Mouse (Mus musculus) CD4-positive helper T cell, adult 2 months (primary cell): ENCODE measurements around the gene Galnt14.

Source experiments
- DNase-seq: peaks from one replicate; pipeline ENCODE4 v3.0.0-alpha.2; 2012; ENCODE audit warnings: low read depth, missing footprints, low spot score

Gene Galnt14

DNA sequence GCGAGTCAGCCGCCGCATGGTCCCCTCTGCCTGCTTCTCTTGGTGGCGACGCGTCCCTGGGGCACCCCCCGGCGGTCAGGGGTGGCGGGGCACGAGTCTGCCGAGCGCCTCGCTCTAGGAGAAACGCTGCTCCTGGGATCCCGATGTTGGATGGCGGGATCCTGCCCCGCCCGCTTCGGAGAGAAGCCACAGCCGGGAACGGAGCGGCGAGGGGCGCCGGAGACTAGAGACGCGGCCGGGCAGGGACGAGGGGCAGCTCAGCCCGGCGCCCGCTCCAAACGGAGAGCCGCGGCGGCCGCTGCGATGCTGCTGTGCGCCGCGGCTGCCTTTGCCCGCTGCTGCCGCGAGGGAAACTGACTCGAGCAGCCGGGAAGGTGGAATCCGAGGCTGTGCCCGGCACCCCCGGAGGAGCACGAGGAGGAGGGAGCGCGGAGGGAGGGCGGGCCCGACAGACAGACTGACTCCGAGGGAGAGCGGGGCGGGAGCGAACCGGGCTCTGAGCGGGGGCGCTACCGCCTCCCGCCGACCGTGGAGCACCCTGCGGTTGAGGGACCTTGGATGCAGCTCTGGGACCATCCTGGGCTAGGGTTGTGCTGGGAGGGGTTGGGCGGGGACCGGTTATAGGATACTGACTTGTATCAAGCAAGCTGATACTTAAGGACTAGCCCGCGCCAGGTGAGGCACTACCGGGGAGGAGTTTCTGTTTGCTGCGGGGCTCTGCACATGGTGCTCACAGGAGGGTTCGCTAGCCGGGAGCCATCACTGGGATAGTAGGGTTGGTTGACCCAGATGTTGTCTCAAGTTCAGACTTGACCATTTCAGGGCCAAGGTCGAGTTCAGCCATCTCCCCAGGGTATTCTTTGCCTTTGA is at the start of gene Galnt14:
Gene Galnt14, minus strand, starts transcription at position 412 of the 870 bp plus-strand sequence.
- peak; percentile 18 for DNase-seq

DNA sequence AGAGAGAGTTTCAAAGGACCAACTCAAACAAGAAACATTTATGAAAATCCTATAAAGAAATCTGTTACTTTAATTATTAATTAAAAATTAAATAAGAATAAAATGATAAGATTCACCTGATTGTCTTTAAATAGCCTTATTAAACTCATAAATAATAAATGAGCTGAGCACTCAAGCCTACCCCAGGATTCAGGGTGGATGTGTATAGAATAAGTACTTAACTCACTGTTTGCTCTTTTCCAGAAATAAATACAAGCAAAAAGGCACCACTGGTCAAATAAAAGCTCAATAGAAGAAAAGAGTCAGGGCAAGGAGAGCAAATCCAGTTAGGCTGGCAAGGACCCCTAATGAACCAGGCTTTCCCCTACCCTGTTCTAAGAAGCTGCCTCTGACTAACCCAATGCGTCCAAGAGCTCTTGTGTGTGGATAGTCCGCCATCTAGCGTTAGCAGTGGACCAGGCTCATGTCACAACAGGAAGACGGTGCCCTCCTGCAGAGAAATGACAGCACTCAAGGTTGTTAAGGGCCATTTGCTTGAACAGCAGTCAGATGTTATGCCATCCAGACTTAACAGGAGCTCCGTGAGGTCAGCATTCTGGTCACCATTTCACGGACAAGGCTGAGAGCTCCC is 33.5 kb upstream of the Galnt14 start:
- DNase-seq: peak; percentile 81

GRCm38 (mm10) chr17:73723885-73724682 is 13.8 kb upstream of the Galnt14 start:
- DNase-seq: peak; percentile 30

- DNase-seq: no peak
Measured at GRCm38 (mm10) chr17:73719021-73719748, 8.9 kb upstream of the Galnt14 start.

- no peak for DNase-seq
Measured at GRCm38 (mm10) chr17:73716684-73717083, 6.4 kb upstream of the Galnt14 start.

- no peak for DNase-seq
Measured at GRCm38 (mm10) chr17:73714440-73715221, 4.4 kb upstream of the Galnt14 start.

GRCm38 (mm10) chr17:73713347-73713746 is 3.1 kb upstream of the Galnt14 start:
- DNase-seq: no peak

- no peak for DNase-seq
Measured at GRCm38 (mm10) chr17:73711919-73712318, 1.7 kb upstream of the Galnt14 start.

- no peak for DNase-seq
Measured at GRCm38 (mm10) chr17:73709131-73710041, 867 bp downstream of the Galnt14 start.

- no peak for DNase-seq
Measured at GRCm38 (mm10) chr17:73708451-73708850, 1.8 kb downstream of the Galnt14 start.

DNA sequence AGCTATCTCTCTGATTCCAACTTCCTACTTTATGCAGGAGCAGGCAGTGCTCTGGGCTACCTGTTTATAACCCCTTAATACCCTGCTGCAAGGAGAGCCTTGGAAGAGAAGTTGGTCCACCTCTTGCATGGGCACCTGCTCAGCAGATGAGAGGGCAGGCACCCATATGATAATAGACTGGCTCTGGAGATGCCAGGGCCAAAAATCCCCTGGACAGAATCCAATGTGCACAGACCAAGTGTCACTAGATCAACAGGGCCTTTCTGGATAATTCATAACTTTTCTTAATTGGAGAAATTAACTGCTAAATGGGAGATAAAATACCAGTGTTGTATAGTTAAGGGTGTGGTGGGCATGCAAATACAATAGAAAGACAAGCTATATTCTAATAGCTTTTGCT is 6.7 kb downstream of the Galnt14 start:
- no peak for DNase-seq

GRCm38 (mm10) chr17:73701016-73701415 is 9.2 kb downstream of the Galnt14 start:
- DNase-seq: no peak

DNA sequence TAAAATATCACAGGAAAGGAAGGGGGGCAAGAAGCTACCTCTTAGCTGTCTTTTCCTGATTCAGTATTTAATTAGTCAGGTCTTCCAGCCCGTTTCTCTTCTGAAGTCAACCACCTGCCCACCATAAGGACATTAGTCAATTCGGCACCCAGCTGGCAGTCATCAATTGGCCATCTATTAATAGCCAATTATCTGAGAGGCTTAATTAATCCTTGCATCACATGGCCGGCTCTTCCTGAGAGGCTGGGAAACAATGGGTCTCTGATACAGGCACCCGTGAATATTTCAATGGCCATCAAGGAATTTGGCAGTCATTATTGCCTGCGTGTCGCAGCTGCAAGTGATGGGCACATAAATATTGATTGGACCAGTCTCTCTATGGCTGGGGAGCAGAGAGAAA is 10.4 kb downstream of the Galnt14 start:
- no peak for DNase-seq

- DNase-seq: no peak
Measured at GRCm38 (mm10) chr17:73694206-73694952, 15.9 kb downstream of the Galnt14 start.

GRCm38 (mm10) chr17:73688261-73688660 is 22.0 kb downstream of the Galnt14 start:
- no peak for DNase-seq

DNA sequence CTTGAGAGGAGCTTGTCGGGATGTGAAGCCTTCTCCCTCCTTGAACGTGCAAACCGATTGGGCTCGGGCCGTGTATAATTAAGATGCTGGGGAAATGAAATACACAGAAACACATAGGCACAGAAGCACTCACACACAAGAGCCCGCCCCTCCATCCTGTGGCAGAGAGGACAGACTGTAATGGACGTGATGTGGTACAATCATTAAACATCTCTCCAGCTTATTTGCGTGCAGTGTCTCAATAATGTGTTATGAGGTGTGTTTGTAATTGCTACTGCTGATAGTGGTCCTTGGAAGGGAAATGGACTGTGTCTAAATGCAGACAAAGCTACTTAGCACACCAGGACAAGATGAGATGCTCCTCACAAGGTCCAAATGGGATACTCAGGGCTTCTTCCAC is 24.0 kb downstream of the Galnt14 start:
- DNase-seq: no peak

GRCm38 (mm10) chr17:73684746-73685145 is 25.5 kb downstream of the Galnt14 start:
- DNase-seq: no peak

- no peak for DNase-seq
Measured at GRCm38 (mm10) chr17:73671921-73672320, 38.3 kb downstream of the Galnt14 start.

DNA sequence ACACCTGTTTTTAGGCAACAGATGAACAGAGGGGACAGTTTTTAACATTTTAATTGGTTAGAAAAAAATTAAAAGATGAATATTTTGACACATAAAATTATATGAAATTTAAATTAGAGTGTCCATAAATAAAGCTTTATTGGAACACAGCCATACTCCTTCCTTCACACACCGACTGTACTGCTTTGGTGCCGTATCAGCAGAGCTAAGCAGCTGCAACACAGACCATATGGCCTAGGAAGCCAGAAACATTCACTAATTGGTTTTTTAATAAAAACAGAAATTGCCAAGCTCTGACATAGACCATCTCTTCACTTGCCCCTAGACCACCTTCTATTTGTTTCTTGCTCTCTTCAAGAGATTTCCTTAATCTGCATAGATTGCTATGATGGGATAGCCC is 40.2 kb downstream of the Galnt14 start:
- no peak for DNase-seq
